Mouse (Mus musculus) neural tube, embryonic 13.5 days (tissue): ENCODE measurements at regions not wholly inside any gene's neighbourhood (a gene's known extent, or its start where the extent isn't known, plus 50 kb on each side); places are given as distances from the start of the nearest gene placed in this dataset.

ENCODE experiments used
- ATAC-seq: fragments of 200-750 bp; cut with Nextera tagmentation; 2 replicates; pipeline ENCODE4 v1.8.0; 2017; ENCODE audit warnings: low read depth, mild to moderate bottlenecking, moderate TSS enrichment, moderate library complexity
- H3K27ac ChIP-seq: fragments of 300-500 bp; sonication (generic); replicated peaks from 2 replicates; pipeline ENCODE4 v1.5.1; 2015; ENCODE audit warnings: moderate library complexity, mild to moderate bottlenecking, inconsistent platforms
- H3K27me3 ChIP-seq: fragments of 300-500 bp; sonication (generic); 2 replicates; pipeline ENCODE4 v1.6.1; 2015; ENCODE audit warnings: mild to moderate bottlenecking, inconsistent platforms
- H3K36me3 ChIP-seq: fragments of 300-500 bp; sonication (generic); 2 replicates; pipeline ENCODE4 v1.6.1; 2015; ENCODE audit warnings: mild to moderate bottlenecking, inconsistent platforms
- H3K4me1 ChIP-seq: fragments of 300-500 bp; sonication (generic); replicated peaks from 2 replicates; pipeline ENCODE4 v1.6.1; 2015; ENCODE audit warnings: inconsistent platforms
- H3K4me2 ChIP-seq: fragments of 300-500 bp; sonication (generic); 2 replicates; pipeline ENCODE4 v1.6.1; 2015; ENCODE audit warnings: inconsistent platforms, mild to moderate bottlenecking, moderate library complexity
- H3K4me3 ChIP-seq: fragments of 300-500 bp; sonication (generic); 2 replicates; pipeline ENCODE4 v1.5.1; 2015; ENCODE audit warnings: mild to moderate bottlenecking, inconsistent platforms
- H3K9ac ChIP-seq: fragments of 300-500 bp; sonication (generic); 2 replicates; pipeline ENCODE4 v1.6.1; 2015; ENCODE audit warnings: moderate library complexity, mild to moderate bottlenecking, inconsistent platforms
- H3K9me3 ChIP-seq: fragments of 300-500 bp; sonication (generic); 2 replicates; pipeline ENCODE4 v1.6.1; 2016; ENCODE audit warnings: inconsistent platforms
- WGBS: fragments of 180-500 bp; shearing (Covaris S2); methylation state at CpG from one replicate; pipeline ENCODE4 v1.1.7; 2015; 5-methylcytosine and 5-hydroxymethylcytosine counted together

DNA sequence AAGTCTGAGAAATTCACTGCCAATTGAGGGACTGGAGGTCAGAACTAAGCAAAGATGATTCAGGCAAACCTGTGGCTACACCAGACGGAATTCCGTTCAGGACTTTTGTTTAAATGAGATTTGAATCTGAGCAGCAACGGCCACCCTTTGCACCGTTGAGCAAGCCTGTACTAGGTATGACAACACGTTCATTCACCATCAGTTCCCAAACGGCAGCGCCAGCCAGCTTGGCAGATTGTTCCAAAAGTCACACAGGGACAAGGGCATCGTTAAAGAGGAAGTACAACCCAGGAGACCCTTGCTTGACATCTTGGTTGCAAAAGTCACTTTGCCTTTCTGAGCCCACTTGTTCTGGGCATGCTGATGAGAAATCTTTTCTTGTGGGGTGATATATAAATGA, 233.5 kb downstream of the Foxo1 start:
- WGBS: 85% methylated on average over 8 of the region's 8 CpGs
- Histone ChIP-seq H3K9ac (no peak overlapping the region), H3K9me3 (no peaks in the 10 kb centered on the region), H3K27ac (no peak overlapping the region), H3K4me3 (no peak overlapping the region), H3K36me3 (no peaks in the 10 kb centered on the region), H3K4me1 (no peaks in the 10 kb centered on the region), H3K27me3 (no peaks in the 10 kb centered on the region), H3K4me2 (no peak overlapping the region)
- ATAC-seq: no peak

DNA sequence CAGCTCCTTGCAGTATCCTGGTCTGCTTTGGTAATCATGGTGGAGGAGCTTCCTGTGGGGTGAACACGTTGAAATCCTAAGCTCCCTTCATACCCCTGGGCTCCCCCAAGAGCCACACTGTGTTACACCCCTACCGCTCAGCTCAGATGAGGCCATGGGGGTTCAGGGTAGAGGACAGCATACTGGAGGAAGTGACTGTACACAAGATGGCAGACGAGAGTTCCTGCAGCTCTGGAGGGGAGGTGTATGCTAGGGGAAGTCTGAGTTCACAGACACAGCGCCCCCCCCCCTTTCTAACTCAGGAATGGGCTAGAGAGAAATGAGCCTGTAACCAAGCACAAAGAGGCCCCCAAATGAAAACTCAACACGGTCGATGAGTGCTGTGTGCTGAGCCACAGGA, 231.9 kb downstream of the Foxo1 start:
- no peak for ATAC-seq
- H3K4me1 ChIP-seq: no peaks in the 10 kb centered on the region
- H3K36me3 ChIP-seq: no peaks in the 10 kb centered on the region
- 86% methylated on average over 6 of the region's 6 CpGs for WGBS
- H3K4me3 ChIP-seq: no peak overlapping the region
- no peak overlapping the region for H3K27ac ChIP-seq
- H3K27me3 ChIP-seq: no peaks in the 10 kb centered on the region
- no peak overlapping the region for H3K9ac ChIP-seq
- H3K4me2 ChIP-seq: no peak overlapping the region
- no peaks in the 10 kb centered on the region for H3K9me3 ChIP-seq

DNA sequence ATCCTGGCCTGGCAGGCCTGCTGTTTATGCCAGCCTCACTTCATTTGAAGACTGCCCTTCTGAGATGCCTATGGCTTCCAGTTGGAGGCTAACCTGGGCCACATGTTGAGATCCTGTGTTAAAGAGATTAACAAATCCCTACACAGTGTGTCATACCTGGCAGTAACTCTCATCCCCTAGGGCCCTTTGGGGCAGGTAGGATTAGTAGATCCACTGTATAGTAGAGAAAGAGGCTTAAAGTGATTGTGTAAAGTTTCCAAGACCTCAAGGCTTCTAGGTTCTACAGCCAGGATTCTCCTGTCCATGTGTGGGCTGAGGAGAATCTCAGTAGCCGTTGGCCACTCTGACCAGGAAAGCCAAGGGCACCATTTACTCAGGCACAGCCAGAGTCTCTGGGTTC, 231.4 kb downstream of the Foxo1 start:
- Histone ChIP-seq H3K4me3 (no peak overlapping the region), H3K9ac (no peak overlapping the region), H3K9me3 (no peaks in the 10 kb centered on the region), H3K27ac (no peak overlapping the region), H3K4me2 (no peak overlapping the region), H3K27me3 (no peaks in the 10 kb centered on the region), H3K4me1 (no peaks in the 10 kb centered on the region), H3K36me3 (no peaks in the 10 kb centered on the region)
- ATAC-seq: no peak
- 100% methylated on average over 1 of the region's 1 CpGs for WGBS

DNA sequence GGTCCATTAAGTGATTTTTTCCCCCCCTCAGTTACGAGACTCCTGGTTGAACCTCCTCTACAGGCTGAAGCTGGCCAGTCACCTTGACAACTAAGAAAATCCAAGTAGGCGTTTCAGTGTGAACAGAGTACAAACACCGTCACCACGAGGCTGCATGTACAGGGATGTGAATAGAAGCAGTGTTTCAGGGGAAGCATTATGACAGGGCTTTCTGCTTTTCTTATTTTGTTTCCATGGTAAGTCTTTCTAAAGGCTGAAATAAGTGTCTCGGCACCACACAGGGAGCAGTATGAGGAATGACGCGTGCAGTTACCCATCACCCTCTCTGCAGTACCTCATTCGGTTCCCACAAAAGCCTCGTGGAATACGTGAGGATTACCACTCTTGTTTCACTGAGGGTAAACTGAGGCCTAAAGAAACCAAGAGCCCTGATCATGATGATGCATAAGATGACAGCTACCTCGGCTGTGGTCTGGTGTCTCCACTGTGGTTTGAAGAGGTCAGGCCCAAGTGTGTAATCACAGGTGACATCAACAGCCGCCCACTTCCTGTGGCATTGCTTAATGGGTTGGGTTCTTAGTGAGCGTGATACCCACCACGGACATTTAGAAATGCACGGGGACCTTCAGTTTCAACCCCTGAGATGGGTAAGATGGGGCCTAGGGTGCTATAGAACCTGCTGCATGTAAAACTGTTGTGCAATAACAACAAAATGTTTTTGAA, 230.5 kb downstream of the Foxo1 start:
- Histone ChIP-seq H3K4me1 (no peaks in the 10 kb centered on the region), H3K4me3 (no peak overlapping the region), H3K36me3 (no peaks in the 10 kb centered on the region), H3K27ac (no peak overlapping the region), H3K9me3 (no peaks in the 10 kb centered on the region), H3K27me3 (no peaks in the 10 kb centered on the region), H3K9ac (no peak overlapping the region), H3K4me2 (no peak overlapping the region)
- no peak for ATAC-seq
- 83% methylated on average over 15 of the region's 15 CpGs for WGBS

DNA sequence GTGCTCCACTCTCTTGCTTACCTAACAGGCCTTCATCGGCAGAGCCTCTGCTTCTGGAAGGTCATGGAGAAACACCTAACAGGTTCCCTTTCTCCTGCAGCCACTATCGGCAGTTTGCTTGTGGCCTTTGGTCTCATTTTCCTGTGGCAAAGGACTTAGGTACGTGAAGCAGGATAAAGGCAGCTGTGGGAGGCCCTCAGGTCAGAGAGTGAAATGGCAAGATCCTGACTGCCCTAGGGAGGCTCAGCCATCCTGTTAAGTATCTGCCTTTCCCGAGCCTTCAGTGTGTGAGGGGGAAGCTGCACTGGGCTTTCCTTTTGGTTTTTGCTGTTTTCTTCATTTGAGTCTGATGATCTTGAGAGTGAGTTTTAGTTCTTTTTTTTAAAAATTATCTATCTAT, 228.8 kb downstream of the Foxo1 start:
- no peaks in the 10 kb centered on the region for H3K27me3 ChIP-seq
- H3K36me3 ChIP-seq: no peaks in the 10 kb centered on the region
- H3K9me3 ChIP-seq: no peaks in the 10 kb centered on the region
- H3K4me3 ChIP-seq: no peak overlapping the region
- H3K9ac ChIP-seq: no peak overlapping the region
- H3K4me1 ChIP-seq: no peaks in the 10 kb centered on the region
- ATAC-seq: no peak
- no peak overlapping the region for H3K4me2 ChIP-seq
- no peak overlapping the region for H3K27ac ChIP-seq
- WGBS: 84% methylated on average over 4 of the region's 4 CpGs

DNA sequence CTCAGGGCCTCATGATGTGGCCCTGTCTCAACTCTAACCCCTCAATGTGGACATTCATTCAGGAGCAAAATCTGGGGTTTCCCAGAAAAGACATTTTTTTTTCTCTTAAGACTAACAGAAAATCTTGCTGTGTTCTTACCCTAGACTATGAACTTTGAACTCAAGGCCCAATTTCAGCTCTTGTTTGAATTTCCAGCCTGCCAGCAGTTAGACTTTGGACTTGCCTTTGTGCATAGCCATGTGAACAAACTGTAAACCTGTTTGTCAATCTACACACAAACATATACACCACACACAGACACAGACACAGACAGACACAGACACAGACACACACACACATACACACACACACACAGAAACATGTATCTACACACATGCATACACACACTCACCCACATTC, 227.3 kb downstream of the Foxo1 start:
- H3K4me1 ChIP-seq: no peaks in the 10 kb centered on the region
- no peaks in the 10 kb centered on the region for H3K27me3 ChIP-seq
- no peak for ATAC-seq
- no peak overlapping the region for H3K4me2 ChIP-seq
- no peak overlapping the region for H3K4me3 ChIP-seq
- H3K27ac ChIP-seq: no peak overlapping the region
- no peaks in the 10 kb centered on the region for H3K36me3 ChIP-seq
- H3K9ac ChIP-seq: no peak overlapping the region
- H3K9me3 ChIP-seq: no peaks in the 10 kb centered on the region

DNA sequence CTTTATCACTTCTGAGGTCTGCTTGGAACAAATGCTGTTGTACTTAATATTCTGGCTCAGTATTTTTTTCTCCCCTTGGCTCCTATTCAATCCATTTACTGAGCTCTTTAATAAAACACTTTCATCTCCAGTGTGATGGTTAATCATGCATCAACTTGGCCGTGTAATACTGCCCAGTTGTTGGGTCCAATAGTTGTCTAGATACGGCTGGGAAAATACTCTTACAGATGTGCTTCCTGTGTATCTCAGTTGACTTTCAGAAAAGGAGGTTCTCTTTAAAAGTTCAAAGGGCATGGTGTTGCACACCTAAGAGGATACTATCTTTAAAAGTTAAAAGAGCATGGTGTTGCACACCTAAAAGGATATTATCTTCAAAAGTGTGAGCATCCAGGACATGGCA, 226.8 kb downstream of the Foxo1 start:
- 71% methylated on average over 2 of the region's 2 CpGs for WGBS
- Histone ChIP-seq H3K4me3 (no peak overlapping the region), H3K4me1 (no peaks in the 10 kb centered on the region), H3K9me3 (no peaks in the 10 kb centered on the region), H3K4me2 (no peak overlapping the region), H3K27me3 (no peaks in the 10 kb centered on the region), H3K9ac (no peak overlapping the region), H3K27ac (no peak overlapping the region), H3K36me3 (no peaks in the 10 kb centered on the region)
- ATAC-seq: no peak

DNA sequence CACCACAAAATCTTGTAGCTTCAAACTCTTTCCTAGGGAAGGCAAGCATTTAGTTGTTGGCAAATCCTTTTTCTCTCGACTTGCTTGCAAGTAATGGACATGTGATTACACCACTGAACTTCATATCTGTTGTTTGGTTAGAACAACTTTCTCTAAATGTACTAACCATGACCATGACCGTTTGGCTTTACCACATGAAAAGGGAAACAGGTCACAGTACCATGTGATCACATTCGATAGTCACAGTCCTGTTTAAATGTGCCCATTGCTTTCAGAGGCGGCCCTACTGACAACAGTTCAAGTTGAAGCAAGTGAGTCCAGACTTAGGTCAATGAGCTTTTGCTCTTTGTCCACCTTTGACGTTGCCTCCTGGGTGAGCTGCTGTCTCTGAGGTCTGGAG, 211.1 kb downstream of the Foxo1 start:
- H3K9ac ChIP-seq: no peak overlapping the region
- ATAC-seq: no peak
- no peaks in the 10 kb centered on the region for H3K9me3 ChIP-seq
- 87% methylated on average over 5 of the region's 5 CpGs for WGBS
- no peaks in the 10 kb centered on the region for H3K4me1 ChIP-seq
- H3K36me3 ChIP-seq: no peaks in the 10 kb centered on the region
- no peak overlapping the region for H3K27ac ChIP-seq
- H3K27me3 ChIP-seq: no peaks in the 10 kb centered on the region
- no peak overlapping the region for H3K4me2 ChIP-seq
- H3K4me3 ChIP-seq: no peak overlapping the region

DNA sequence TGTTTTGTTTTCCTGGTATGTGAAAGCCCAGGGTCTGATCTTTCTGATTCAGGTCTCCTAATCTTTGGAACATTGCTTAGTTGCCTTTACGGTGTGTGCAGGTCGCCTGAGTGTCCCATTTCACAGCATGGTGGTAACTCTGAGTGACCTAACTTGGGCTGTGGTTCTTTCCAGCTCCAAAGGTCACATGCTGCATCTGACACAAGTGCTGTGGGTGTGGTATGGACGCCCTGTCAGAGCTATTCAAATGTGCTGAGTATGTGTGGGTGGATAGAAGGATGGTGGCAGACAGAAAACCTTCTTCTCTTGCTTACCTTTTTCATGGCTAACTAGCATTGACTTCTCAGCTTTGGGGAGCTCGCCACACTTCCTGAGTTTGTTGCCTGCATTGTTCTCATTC, 201.8 kb downstream of the Foxo1 start:
- H3K9me3 ChIP-seq: peaks cover 13% of the 10 kb centered on the region
- 85% methylated on average over 4 of the region's 4 CpGs for WGBS

DNA sequence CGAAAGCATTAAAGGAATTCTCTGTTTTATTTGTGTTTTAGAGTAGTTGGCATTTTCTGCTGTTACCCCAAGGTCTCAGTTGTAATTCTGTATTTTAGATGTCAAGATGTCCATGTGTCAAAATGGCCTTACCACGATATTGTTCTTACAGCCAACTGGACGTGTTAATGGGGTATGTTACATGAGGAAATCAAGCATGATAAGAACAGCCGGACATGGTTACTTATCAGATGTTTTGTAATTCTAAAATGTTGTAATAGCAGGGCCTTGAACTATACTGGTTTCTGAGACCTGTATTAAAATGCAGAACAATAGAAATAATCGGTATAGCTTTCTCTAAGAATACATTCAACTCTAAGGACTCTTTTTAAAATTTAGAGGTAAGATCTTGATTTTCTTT, 201.3 kb downstream of the Foxo1 start:
- Histone ChIP-seq H3K27me3 (no peaks in the 10 kb centered on the region), H3K9me3 (peaks cover 13% of the 10 kb centered on the region), H3K36me3 (no peaks in the 10 kb centered on the region), H3K9ac (no peak overlapping the region), H3K4me2 (no peak overlapping the region), H3K27ac (no peak overlapping the region), H3K4me3 (no peak overlapping the region), H3K4me1 (peaks cover 16% of the 10 kb centered on the region)
- WGBS: 85% methylated on average over 5 of the region's 5 CpGs
- ATAC-seq: no peak

More for the DNA sequence above, 201.8 kb downstream of the Foxo1 start:
- Histone ChIP-seq H3K4me1 (peaks cover 16% of the 10 kb centered on the region), H3K27ac (no peak overlapping the region), H3K27me3 (no peaks in the 10 kb centered on the region), H3K9ac (no peak overlapping the region), H3K4me2 (no peak overlapping the region), H3K4me3 (no peak overlapping the region), H3K36me3 (no peaks in the 10 kb centered on the region)
- ATAC-seq: no peak

DNA sequence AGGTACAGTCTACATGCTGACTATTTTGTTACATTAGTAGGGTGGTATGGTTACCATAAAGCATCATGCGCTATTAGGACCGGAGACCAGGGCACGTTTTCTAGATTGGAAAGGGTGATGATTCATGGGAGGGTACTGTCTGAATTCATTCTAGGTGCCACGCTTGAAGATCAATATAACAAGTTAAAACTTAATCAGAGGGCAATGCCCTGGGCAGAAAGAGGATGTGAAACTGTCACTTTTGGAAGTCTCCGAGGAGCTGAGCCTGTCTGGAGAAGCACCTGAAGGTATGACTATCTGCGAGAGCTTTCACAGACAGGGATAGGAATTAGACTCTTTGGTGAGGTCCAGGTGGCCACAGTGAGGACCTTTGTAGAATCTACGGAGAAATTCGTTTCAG, 200.2 kb downstream of the Foxo1 start:
- 92% methylated on average over 8 of the region's 8 CpGs for WGBS
- Histone ChIP-seq H3K4me3 (no peak overlapping the region), H3K9me3 (peaks cover 13% of the 10 kb centered on the region)

DNA sequence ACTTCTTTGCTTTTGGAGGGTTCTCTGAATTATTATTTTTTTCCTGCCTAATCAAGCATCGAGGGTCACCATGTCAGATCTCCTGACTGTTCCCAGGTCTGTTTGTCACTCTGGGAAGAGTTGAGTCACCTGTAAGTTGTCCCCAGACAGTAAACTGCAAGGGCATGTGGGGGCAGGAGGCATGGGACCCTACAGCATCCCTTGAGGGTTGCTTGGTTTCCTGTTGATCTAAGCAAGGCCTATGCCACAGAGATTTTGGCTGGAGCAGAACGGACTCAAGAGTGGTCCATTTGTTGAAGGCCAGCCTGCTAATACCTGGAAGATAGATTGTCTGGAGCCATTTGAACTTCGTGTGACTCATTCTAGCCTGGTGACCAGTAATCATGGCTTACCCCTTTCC, 199.7 kb downstream of the Foxo1 start:
- ATAC-seq: no peak
- H3K9me3 ChIP-seq: peaks cover 13% of the 10 kb centered on the region
- WGBS: 77% methylated on average over 3 of the region's 3 CpGs
- H3K9ac ChIP-seq: no peak overlapping the region
- no peak overlapping the region for H3K4me2 ChIP-seq
- no peak overlapping the region for H3K4me3 ChIP-seq
- no peaks in the 10 kb centered on the region for H3K27me3 ChIP-seq
- no peaks in the 10 kb centered on the region for H3K36me3 ChIP-seq
- H3K27ac ChIP-seq: no peak overlapping the region
- peaks cover 20% of the 10 kb centered on the region for H3K4me1 ChIP-seq

More for the DNA sequence above, 200.2 kb downstream of the Foxo1 start:
- H3K9ac ChIP-seq: no peak overlapping the region
- no peak for ATAC-seq
- H3K4me2 ChIP-seq: no peak overlapping the region
- H3K4me1 ChIP-seq: peaks cover 20% of the 10 kb centered on the region
- H3K27me3 ChIP-seq: no peaks in the 10 kb centered on the region
- H3K36me3 ChIP-seq: no peaks in the 10 kb centered on the region
- H3K27ac ChIP-seq: no peak overlapping the region

DNA sequence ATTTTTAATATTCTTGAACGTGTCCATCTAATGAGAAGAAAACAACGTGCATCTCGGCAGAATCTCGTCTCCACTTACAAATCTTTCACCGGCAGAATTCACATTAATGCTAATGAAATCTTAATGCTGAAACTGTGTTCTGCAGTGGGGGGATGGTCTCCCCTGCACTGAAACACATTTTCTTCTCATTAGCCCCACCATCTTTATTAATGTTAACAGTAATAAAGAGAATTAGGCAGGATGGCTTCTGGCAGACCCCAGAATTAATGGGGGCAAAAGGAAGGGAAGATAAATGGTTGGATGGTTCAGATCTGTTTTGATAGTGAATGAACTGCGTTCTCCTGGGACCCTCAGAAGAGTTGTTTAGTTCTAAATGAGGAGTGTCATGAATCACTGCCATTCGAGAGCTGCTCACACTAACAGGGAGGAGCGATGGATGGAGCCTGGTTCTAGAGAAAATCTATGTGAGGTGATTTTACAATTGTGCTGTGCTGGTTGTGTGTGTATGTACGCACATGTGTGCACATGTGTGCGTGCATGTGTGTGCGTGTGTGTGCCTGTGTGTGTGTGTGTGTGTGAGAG, 198.9 kb downstream of the Foxo1 start:
- H3K27ac ChIP-seq: 0 out of 2 replicates have a peak overlapping the region, but pooled peaks have one; percentile 49
- ATAC-seq: no peak
- 53% methylated on average over 11 of the region's 11 CpGs for WGBS

More for the DNA sequence above, 198.9 kb downstream of the Foxo1 start:
- H3K27me3 ChIP-seq: no peaks in the 10 kb centered on the region
- no peak overlapping the region for H3K9ac ChIP-seq
- H3K4me3 ChIP-seq: no peak overlapping the region
- H3K4me2 ChIP-seq: 0 out of 2 replicates have a peak overlapping the region, but pooled peaks have one; percentile 9
- no peaks in the 10 kb centered on the region for H3K36me3 ChIP-seq
- H3K4me1 ChIP-seq: peaks cover 20% of the 10 kb centered on the region
- peaks cover 13% of the 10 kb centered on the region for H3K9me3 ChIP-seq
